Mouse (Mus musculus) heart, postnatal 10 days (tissue): Measurements from ENCODE around the gene Pyy. TPM values are rescaled to one million over a fixed set of nuclear protein-coding genes. Genes with fewer than 3 reads are reported as not detected.

Experiments used
- total RNA-seq, 2 experiments: library from RNA; stranded (reverse); gene quantifications; 2 replicates each; pipeline ENCODE4 v1.2.3; 2021

The Pyy gene
- total RNA-seq, 2 experiments from 2014 or later, result not detected

Other genes with a start within 250 kb of the Pyy start
- 10 to 100 TPM; 23.7 to 27.5 TPM for gene Meox1, start 213.5 kb downstream of the Pyy start, total RNA-seq
- gene Sost, start 140.8 kb downstream of the Pyy start, total RNA-seq, result 1 to 10 TPM; 1.5 to 2.2 TPM
- not detected for gene Cfap97d1, start 123.6 kb downstream of the Pyy start, total RNA-seq
- gene Dusp3, start 120.8 kb downstream of the Pyy start, total RNA-seq, result 100 to 1,000 TPM; 145 to 170 TPM
- gene Mpp3, start 79.4 kb downstream of the Pyy start, total RNA-seq, result 1 to 10 TPM; 5.5 to 7.4 TPM
- 10 to 100 TPM; 64.4 to 75.9 TPM for gene Cd300lg, start 66.3 kb downstream of the Pyy start, total RNA-seq
- 1 to 10 TPM; 4.0 to 4.1 TPM for gene Mpp2, start 19.3 kb downstream of the Pyy start, total RNA-seq
- not detected for gene Ppy, start 6.5 kb downstream of the Pyy start, total RNA-seq
- gene Nags, start 37.7 kb upstream of the Pyy start, total RNA-seq, result under 1 TPM in 1 of 2 experiments, not detected in 1; 0.12 TPM
- gene Tmem101, start 48.6 kb upstream of the Pyy start, total RNA-seq, result 10 to 100 TPM; 13.7 to 14.7 TPM
- gene Lsm12, start 77.5 kb upstream of the Pyy start, total RNA-seq, result 10 to 100 TPM; 58.5 to 61.4 TPM
- 10 to 100 TPM; 37.9 to 38.1 TPM for gene G6pc3, start 81.8 kb upstream of the Pyy start, total RNA-seq
- 100 to 1,000 TPM; 106 to 139 TPM for gene Hdac5, start 122.3 kb upstream of the Pyy start, total RNA-seq
- 1 to 10 TPM; 1.7 to 1.8 TPM for gene BC030867, start 141.1 kb upstream of the Pyy start, total RNA-seq
- gene Asb16, start 160.9 kb upstream of the Pyy start, total RNA-seq, result under 1 TPM; 0.52 to 0.69 TPM
- 10 to 100 TPM; 29.0 to 31.1 TPM for gene Tmub2, start 177.1 kb upstream of the Pyy start, total RNA-seq
- gene Atxn7l3, start 188.8 kb upstream of the Pyy start, total RNA-seq, result 10 to 100 TPM; 34.1 to 38.3 TPM
- 10 to 100 TPM; 78.3 to 80.9 TPM for gene Ubtf, start 211.9 kb upstream of the Pyy start, total RNA-seq